8 mouse cellular contexts compared by ENCODE assay signal in genomic region chr10:80931695-80932094, GRCm38 (mm10). TPM values are rescaled to one million over a fixed set of nuclear protein-coding genes. Genes with fewer than 3 reads are reported as not detected.
DNase-seq lines count a peak whose midpoint lies in the region; ATAC-seq and TF ChIP-seq lines count a peak whose summit lies in the region.

No protein-coding gene starts in this region.

- WGBS in cerebellum, adult 2 months = 18% methylated on average over 26 of the region's 26 CpGs
- WGBS in lung, postnatal 0 days = 5% methylated on average over 25 of the region's 26 CpGs
- WGBS in intestine, embryonic 15.5 days = 11% methylated on average over 26 of the region's 26 CpGs
- 2% methylated on average over 26 of the region's 26 CpGs for WGBS in neural tube, embryonic 15.5 days

- no peaks in the 10 kb centered on the region for H3K27me3 ChIP-seq in cerebellum, adult 2 months (ENCODE audit: control insufficient read depth, insufficient read depth, low read length)
- no peaks in the 10 kb centered on the region for H3K27me3 ChIP-seq in lung, postnatal 0 days (replicated peaks; ENCODE audit: insufficient read depth, low read length)
- peaks cover 5% of the 10 kb centered on the region; the same call in 1 of the 2 replicates for H3K27me3 ChIP-seq in intestine, embryonic 15.5 days (replicated peaks)
- H3K27me3 ChIP-seq in neural tube, embryonic 15.5 days (replicated peaks) = peaks cover 63% of the 10 kb centered on the region

- TF ChIP-seq POLR2A in cerebellum, adult 2 months (IDR thresholded peaks at IDR 0.05; ENCODE audit: borderline replicate concordance, insufficient read depth, low read length) = no peak

- peaks cover 25% of the 10 kb centered on the region for H3K4me1 ChIP-seq in cerebellum, adult 2 months (ENCODE audit: control insufficient read depth, insufficient read depth, low read length)
- H3K4me1 ChIP-seq in lung, postnatal 0 days (ENCODE audit: insufficient read depth, low read depth, low read length) = peaks cover 32% of the 10 kb centered on the region
- H3K4me1 ChIP-seq in intestine, embryonic 15.5 days (replicated peaks) = peaks cover 67% of the 10 kb centered on the region
- H3K4me1 ChIP-seq in neural tube, embryonic 15.5 days = peaks cover 67% of the 10 kb centered on the region

- no peaks in the 10 kb centered on the region for H3K36me3 ChIP-seq in lung, postnatal 0 days (ENCODE audit: insufficient read depth, low read length)
- H3K36me3 ChIP-seq in intestine, embryonic 15.5 days = no peaks in the 10 kb centered on the region
- H3K36me3 ChIP-seq in neural tube, embryonic 15.5 days = no peaks in the 10 kb centered on the region

- no peaks in the 10 kb centered on the region for H3K9me3 ChIP-seq in lung, postnatal 0 days (ENCODE audit: low read length)
- H3K9me3 ChIP-seq in intestine, embryonic 15.5 days = no peaks in the 10 kb centered on the region
- no peaks in the 10 kb centered on the region for H3K9me3 ChIP-seq in neural tube, embryonic 15.5 days (replicated peaks)

- ATAC-seq in lung, postnatal 0 days = no peak
- ATAC-seq in intestine, embryonic 15.5 days = no peak
- no peak for ATAC-seq in neural tube, embryonic 15.5 days (ENCODE audit: low FRiP score)

- no peak for TF ChIP-seq CTCF in cerebellum, adult 2 months (IDR thresholded peaks at IDR 0.05; ENCODE audit: borderline replicate concordance, insufficient read depth, low read depth, low read length)
- TF ChIP-seq CTCF in lung, postnatal 0 days (IDR thresholded peaks at IDR 0.05) = no peak

- H3K4me2 ChIP-seq in lung, postnatal 0 days (replicated peaks; ENCODE audit: low read depth, low read length) = peak overlapping the region; percentile 81
- H3K4me2 ChIP-seq in intestine, embryonic 15.5 days (replicated peaks) = peak overlapping the region; percentile 96
- H3K4me2 ChIP-seq in neural tube, embryonic 15.5 days = peak overlapping the region; percentile 88

- peak overlapping the region; percentile 1 for H3K4me3 ChIP-seq in cerebellum, adult 2 months (replicated peaks; ENCODE audit: insufficient read depth, low read depth, low read length)
- peak overlapping the region; percentile 88 for H3K4me3 ChIP-seq in lung, postnatal 0 days (ENCODE audit: low read depth, low read length)
- peak overlapping the region; percentile 60 for H3K4me3 ChIP-seq in intestine, embryonic 15.5 days (replicated peaks)
- peak overlapping the region; percentile 50 for H3K4me3 ChIP-seq in neural tube, embryonic 15.5 days (replicated peaks)

- DNase-seq in cerebellum, adult 2 months = peak; percentile 41 to 46
- DNase-seq in cerebellum, adult 9-10 months = no peak
- DNase-seq in lung, postnatal 0 days (ENCODE audit: low spot score) = peak; percentile 8
- DNase-seq in lung, postnatal 4 days = no peak
- DNase-seq in left cerebral cortex, adult 11 months (ENCODE audit: low spot score) = no peak
- no peak for DNase-seq in ovary, postnatal 10 days (ENCODE audit: low spot score)

- peak overlapping the region; percentile 86 for H3K9ac ChIP-seq in lung, postnatal 0 days (replicated peaks; ENCODE audit: low read depth)
- H3K9ac ChIP-seq in intestine, embryonic 15.5 days = 0 out of 2 replicates have a peak overlapping the region, but pooled peaks have one; percentile 49
- no peak overlapping the region for H3K9ac ChIP-seq in neural tube, embryonic 15.5 days (replicated peaks)

- no peak overlapping the region for H3K27ac ChIP-seq in cerebellum, adult 2 months (ENCODE audit: insufficient read depth, low read length)
- no peak overlapping the region for H3K27ac ChIP-seq in lung, postnatal 0 days (ENCODE audit: low read length)
- H3K27ac ChIP-seq in intestine, embryonic 15.5 days = no peak overlapping the region
- no peak overlapping the region for H3K27ac ChIP-seq in neural tube, embryonic 15.5 days (replicated peaks)

- no peak for TF ChIP-seq EP300 in lung, postnatal 0 days (IDR thresholded peaks at IDR 0.05)

RNA-seq across cellular contexts. Expression of gene Gadd45b, which starts 1.8 kb away (rescaled TPM):
- polyA plus RNA-seq in cerebellum, adult 2 months (2012; rRNA removed) = 30.6 and 33.3 TPM in 2 replicates
- polyA plus RNA-seq in lung, postnatal 0 days (2015; fragmentation: Nextera tagmentation; extraction: Ambion mirVana) = 131 and 145 TPM in 2 replicates
- 26.6 and 29.9 TPM in 2 replicates for polyA plus RNA-seq in intestine, embryonic 15.5 days (2015; fragmentation: Nextera tagmentation; extraction: Ambion mirVana)
- polyA plus RNA-seq in neural tube, embryonic 15.5 days (2015; fragmentation: Nextera tagmentation; extraction: Ambion mirVana) = 9.0 and 11.1 TPM in 2 replicates

RNA-seq across cellular contexts. Expression of gene Lmnb2, which starts 13.7 kb away (rescaled TPM):
- polyA plus RNA-seq in cerebellum, adult 2 months (2012; rRNA removed) = 39.0 and 42.8 TPM in 2 replicates
- 6.9 and 7.3 TPM in 2 replicates for polyA plus RNA-seq in lung, postnatal 0 days (2015; fragmentation: Nextera tagmentation; extraction: Ambion mirVana)
- 41.0 and 42.6 TPM in 2 replicates for polyA plus RNA-seq in intestine, embryonic 15.5 days (2015; fragmentation: Nextera tagmentation; extraction: Ambion mirVana)
- polyA plus RNA-seq in neural tube, embryonic 15.5 days (2015; fragmentation: Nextera tagmentation; extraction: Ambion mirVana) = 39.0 and 39.9 TPM in 2 replicates

RNA-seq across cellular contexts. Expression of gene Timm13, which starts 30.9 kb away (rescaled TPM):
- polyA plus RNA-seq in cerebellum, adult 2 months (2012; rRNA removed) = 208 and 217 TPM in 2 replicates
- 211 and 233 TPM in 2 replicates for polyA plus RNA-seq in lung, postnatal 0 days (2015; fragmentation: Nextera tagmentation; extraction: Ambion mirVana)
- polyA plus RNA-seq in intestine, embryonic 15.5 days (2015; fragmentation: Nextera tagmentation; extraction: Ambion mirVana) = 363 and 364 TPM in 2 replicates
- 333 and 359 TPM in 2 replicates for polyA plus RNA-seq in neural tube, embryonic 15.5 days (2015; fragmentation: Nextera tagmentation; extraction: Ambion mirVana)

Comparison
In these comparisons a context has a peak if more than half of its experiments do, and no peak if none do; other contexts are left out.
1. DNase-seq: peak in cerebellum, adult 2 months (2 of 2) and lung, postnatal 0 days (single experiment); none in cerebellum, adult 9-10 months (single experiment), lung, postnatal 4 days (0 of 2), left cerebral cortex, adult 11 months (single experiment) and ovary, postnatal 10 days (single experiment).
2. H3K4me3 ChIP-seq: peak in every context shown above with its lines; median percentile 88 in lung, postnatal 0 days; 60 in intestine, embryonic 15.5 days; 50 in neural tube, embryonic 15.5 days; 1 in cerebellum, adult 2 months.
3. Peak in every context shown above with its lines, with median percentiles within 50 percentile points of each other: H3K4me2 ChIP-seq.